Mouse (Mus musculus): ENCODE data around the gene Kifc5b. TPM values are rescaled to one million over a fixed set of nuclear protein-coding genes. Genes with fewer than 3 reads are reported as not detected.

The Kifc5b gene
- polyA plus RNA-seq, 1 experiment from 2014 or later, result 6.8 TPM

- peak; percentile 37 for ATAC-seq
- no peaks in the 10 kb centered on the region for H3K36me3 ChIP-seq (ENCODE audit: control insufficient read depth, insufficient read depth)
- 2% methylated on average over 23 of the region's 24 CpGs for WGBS
- H3K4me1 ChIP-seq (replicated peaks; ENCODE audit: control insufficient read depth, insufficient read depth, low read length), result peaks cover 59% of the 10 kb centered on the region
- peak within 1 kb of the TSS; percentile 79 for H3K4me3 ChIP-seq (replicated peaks; ENCODE audit: low read length)
- no peaks in the 10 kb centered on the region for H3K27me3 ChIP-seq (replicated peaks; ENCODE audit: control insufficient read depth, insufficient read depth, low read length)
- H3K9me3 ChIP-seq (ENCODE audit: control insufficient read depth, low read length), result no peaks in the 10 kb centered on the region
- peak within 1 kb of the TSS; percentile 78 for H3K9ac ChIP-seq (replicated peaks; ENCODE audit: low read depth, low read length)
- peak within 1 kb of the TSS; percentile 96 for H3K27ac ChIP-seq (ENCODE audit: low read length)
- peak within 1 kb of the TSS; percentile 84 for H3K4me2 ChIP-seq (ENCODE audit: low read length)
These were observed 24.3 kb downstream of the Kifc5b start, which contains the start of gene Syngap1 for GRCm38 (mm10) chr17:26941031-26941789. Gene Syngap1 (plus strand): TSS chr17:26941253.

DNA sequence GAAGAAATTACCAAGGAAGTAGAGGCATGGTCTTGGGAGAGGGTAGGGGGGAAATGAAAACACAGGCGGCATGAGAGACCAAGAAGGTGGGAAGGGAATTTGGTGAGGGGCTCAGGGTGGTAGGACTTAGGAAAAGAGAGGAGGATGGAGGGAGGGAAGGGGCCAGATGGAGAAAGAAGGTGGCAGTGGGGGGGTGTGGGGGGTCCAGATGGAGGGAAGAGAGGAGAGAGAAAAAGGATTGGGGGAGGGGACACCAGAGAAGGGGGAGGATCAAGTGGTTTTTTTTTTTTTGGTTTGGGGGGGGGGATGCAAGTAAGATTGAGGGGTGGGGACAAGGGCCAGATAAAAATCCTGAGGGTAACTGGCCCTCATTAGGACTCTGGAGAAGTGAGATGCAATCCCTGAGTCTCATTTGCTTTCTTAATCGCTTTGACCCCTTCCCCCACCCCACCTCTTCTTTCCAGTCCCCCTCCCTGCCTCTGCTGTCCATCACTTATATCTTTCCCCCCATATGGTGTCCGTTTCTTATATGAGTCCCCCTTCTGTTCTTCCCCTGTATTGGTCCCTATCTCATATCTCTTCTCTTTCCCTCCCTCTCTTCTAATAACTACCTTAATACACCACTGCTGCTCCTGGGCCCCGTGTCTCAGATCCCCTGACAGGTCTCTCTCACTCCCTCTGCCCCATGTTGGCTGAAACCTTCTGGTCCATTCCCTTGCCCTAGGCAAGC lies 25.1 kb downstream of the Kifc5b start:
- peak overlapping the region; percentile 62 for H3K9ac ChIP-seq (replicated peaks; ENCODE audit: low read depth, low read length)
- 6% methylated on average over 4 of the region's 4 CpGs for WGBS
- no peaks in the 10 kb centered on the region for H3K36me3 ChIP-seq (ENCODE audit: control insufficient read depth, insufficient read depth)
- H3K4me2 ChIP-seq (ENCODE audit: low read length), result peak overlapping the region; percentile 66
- no peaks in the 10 kb centered on the region for H3K27me3 ChIP-seq (replicated peaks; ENCODE audit: control insufficient read depth, insufficient read depth, low read length)
- peak overlapping the region; percentile 96 for H3K27ac ChIP-seq (ENCODE audit: low read length)
- H3K9me3 ChIP-seq (ENCODE audit: control insufficient read depth, low read length), result no peaks in the 10 kb centered on the region
- H3K4me3 ChIP-seq (replicated peaks; ENCODE audit: low read length), result peak overlapping the region; percentile 57
- peaks cover 67% of the 10 kb centered on the region for H3K4me1 ChIP-seq (replicated peaks; ENCODE audit: control insufficient read depth, insufficient read depth, low read length)
- ATAC-seq, result no peak

DNA sequence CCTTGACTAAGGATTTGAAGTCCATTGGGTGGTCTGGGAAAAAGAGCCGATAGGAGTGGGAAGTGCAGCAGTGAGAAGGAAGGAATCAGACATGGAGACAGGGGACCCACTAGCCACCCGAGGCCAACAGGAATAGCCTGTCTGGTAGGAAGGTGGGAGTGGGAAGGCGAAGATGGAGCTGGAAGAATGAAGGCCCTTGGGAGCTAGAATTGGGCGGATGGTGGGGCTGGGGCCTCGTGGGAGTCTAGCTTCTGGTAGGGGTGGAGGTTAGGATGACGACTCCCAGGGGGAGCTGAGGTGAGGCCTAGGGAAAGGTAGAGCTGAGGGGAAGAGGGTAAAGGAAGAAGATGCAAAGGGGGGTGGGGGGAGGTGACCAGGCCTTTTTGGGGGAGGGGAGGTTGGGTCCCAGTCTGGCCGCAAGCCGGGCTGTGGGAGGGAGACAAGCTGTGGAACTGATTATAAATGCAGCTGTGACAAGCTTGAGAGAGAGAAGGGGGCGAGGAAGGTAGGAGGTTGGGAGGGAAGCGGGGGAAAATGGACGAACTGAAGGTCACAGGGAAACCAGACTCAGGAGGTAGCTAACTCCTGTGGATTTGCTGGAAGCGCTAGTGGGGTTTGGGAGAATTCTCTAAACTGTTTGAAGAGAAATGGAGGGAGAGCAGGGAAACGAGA lies 29.1 kb downstream of the Kifc5b start:
- Histone ChIP-seq H3K9me3 (ENCODE audit: control insufficient read depth, low read length) (no peaks in the 10 kb centered on the region), H3K9ac (replicated peaks; ENCODE audit: low read depth, low read length) (peak overlapping the region; percentile 66), H3K27ac (ENCODE audit: low read length) (peak overlapping the region; percentile 86), H3K4me1 (replicated peaks; ENCODE audit: control insufficient read depth, insufficient read depth, low read length) (peaks cover 70% of the 10 kb centered on the region), H3K4me2 (ENCODE audit: low read length) (peak overlapping the region; percentile 66), H3K36me3 (ENCODE audit: control insufficient read depth, insufficient read depth) (no peaks in the 10 kb centered on the region), H3K27me3 (replicated peaks; ENCODE audit: control insufficient read depth, insufficient read depth, low read length) (no peaks in the 10 kb centered on the region), H3K4me3 (replicated peaks; ENCODE audit: low read length) (peak overlapping the region; percentile 41)
- no peak for ATAC-seq
- 22% methylated on average over 13 of the region's 13 CpGs for WGBS

DNA sequence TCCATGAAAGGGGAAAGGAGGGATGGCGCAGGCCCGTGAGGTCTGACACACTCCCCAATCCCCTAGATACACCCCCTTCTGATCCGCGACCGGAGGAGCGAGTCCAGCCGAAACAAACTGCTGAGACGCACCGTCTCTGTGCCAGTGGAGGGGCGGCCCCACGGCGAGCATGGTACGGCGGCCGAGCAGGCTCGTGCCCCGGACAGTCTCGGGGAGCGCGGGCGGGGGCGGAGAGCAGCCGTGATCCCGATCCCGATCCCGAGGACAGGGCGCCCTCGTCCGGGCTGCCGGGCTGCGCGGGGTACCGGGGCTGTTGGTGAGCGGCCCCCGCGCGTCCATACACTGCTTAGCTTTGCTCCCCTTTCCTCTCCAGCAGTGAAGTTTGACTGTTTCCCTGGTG lies 29.7 kb downstream of the Kifc5b start:
- no peaks in the 10 kb centered on the region for H3K36me3 ChIP-seq (ENCODE audit: control insufficient read depth, insufficient read depth)
- no peaks in the 10 kb centered on the region for H3K27me3 ChIP-seq (replicated peaks; ENCODE audit: control insufficient read depth, insufficient read depth, low read length)
- under 1% methylated on average over 37 of the region's 37 CpGs for WGBS
- peak overlapping the region; percentile 66 for H3K9ac ChIP-seq (replicated peaks; ENCODE audit: low read depth, low read length)
- H3K9me3 ChIP-seq (ENCODE audit: control insufficient read depth, low read length), result no peaks in the 10 kb centered on the region
- H3K4me3 ChIP-seq (replicated peaks; ENCODE audit: low read length), result peak overlapping the region; percentile 41
- ATAC-seq, result peak; percentile 27
- H3K4me2 ChIP-seq (ENCODE audit: low read length), result peak overlapping the region; percentile 66
- peaks cover 75% of the 10 kb centered on the region for H3K4me1 ChIP-seq (replicated peaks; ENCODE audit: control insufficient read depth, insufficient read depth, low read length)
- H3K27ac ChIP-seq (ENCODE audit: low read length), result peak overlapping the region; percentile 86

- H3K27ac ChIP-seq (ENCODE audit: low read length), result peak overlapping the region; percentile 86
- no peaks in the 10 kb centered on the region for H3K9me3 ChIP-seq (ENCODE audit: control insufficient read depth, low read length)
- H3K27me3 ChIP-seq (replicated peaks; ENCODE audit: control insufficient read depth, insufficient read depth, low read length), result no peaks in the 10 kb centered on the region
- peak; percentile 5; the same call in 1 of the 2 replicates for ATAC-seq
- H3K9ac ChIP-seq (replicated peaks; ENCODE audit: low read depth, low read length), result peak overlapping the region; percentile 20; the same call in 1 of the 2 replicates
- WGBS, result 25% methylated on average over 12 of the region's 12 CpGs
- H3K4me2 ChIP-seq (ENCODE audit: low read length), result peak overlapping the region; percentile 66
- H3K4me1 ChIP-seq (replicated peaks; ENCODE audit: control insufficient read depth, insufficient read depth, low read length), result peaks cover 79% of the 10 kb centered on the region
- no peaks in the 10 kb centered on the region for H3K36me3 ChIP-seq (ENCODE audit: control insufficient read depth, insufficient read depth)
- peak overlapping the region; percentile 41 for H3K4me3 ChIP-seq (replicated peaks; ENCODE audit: low read length)
These were observed 30.6 kb downstream of the Kifc5b start for GRCm38 (mm10) chr17:26947231-26948100.

GRCm38 (mm10) chr17:26948316-26949050 lies 31.6 kb downstream of the Kifc5b start:
- Histone ChIP-seq H3K36me3 (ENCODE audit: control insufficient read depth, insufficient read depth) (peaks cover 2% of the 10 kb centered on the region; the same call in 1 of the 2 replicates), H3K4me1 (replicated peaks; ENCODE audit: control insufficient read depth, insufficient read depth, low read length) (peaks cover 84% of the 10 kb centered on the region), H3K4me2 (ENCODE audit: low read length) (peak overlapping the region; percentile 75), H3K27me3 (replicated peaks; ENCODE audit: control insufficient read depth, insufficient read depth, low read length) (no peaks in the 10 kb centered on the region), H3K9ac (replicated peaks; ENCODE audit: low read depth, low read length) (peak overlapping the region; percentile 76), H3K27ac (ENCODE audit: low read length) (peak overlapping the region; percentile 80), H3K4me3 (replicated peaks; ENCODE audit: low read length) (peak overlapping the region; percentile 64), H3K9me3 (ENCODE audit: control insufficient read depth, low read length) (no peaks in the 10 kb centered on the region)
- 0% methylated on average over 39 of the region's 87 CpGs for WGBS
- ATAC-seq, result peak; percentile 9; the same call in 1 of the 2 replicates

DNA sequence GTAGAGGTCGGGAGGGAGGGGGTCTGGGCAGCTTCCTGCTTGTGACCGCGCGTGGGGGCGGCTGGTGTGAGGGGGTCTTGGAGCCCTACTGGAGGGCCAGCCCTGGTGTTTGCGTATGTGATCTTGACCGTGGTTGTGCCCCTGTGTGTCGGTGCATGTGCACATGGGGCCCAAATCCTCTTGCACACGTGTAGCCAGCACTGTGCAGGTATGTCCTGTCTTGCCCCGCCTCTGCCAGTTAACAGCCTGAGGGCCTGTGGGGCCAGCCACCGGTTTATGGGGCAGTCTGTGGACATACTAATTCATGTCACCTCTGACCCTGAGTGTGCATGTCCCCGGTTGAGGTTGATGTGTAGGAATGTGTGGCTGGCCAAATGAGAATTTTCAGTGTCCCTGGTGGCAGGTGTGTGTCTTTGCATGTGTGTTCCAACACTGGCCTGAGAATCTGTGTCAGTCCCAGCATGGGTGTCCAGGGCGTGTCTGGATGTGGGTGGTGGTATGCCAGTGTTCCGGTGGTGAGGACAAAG lies 32.2 kb downstream of the Kifc5b start:
- H3K27me3 ChIP-seq (replicated peaks; ENCODE audit: control insufficient read depth, insufficient read depth, low read length), result no peaks in the 10 kb centered on the region
- peaks cover 2% of the 10 kb centered on the region; the same call in 1 of the 2 replicates for H3K36me3 ChIP-seq (ENCODE audit: control insufficient read depth, insufficient read depth)
- H3K4me3 ChIP-seq (replicated peaks; ENCODE audit: low read length), result peak overlapping the region; percentile 64
- no peak for ATAC-seq
- H3K4me2 ChIP-seq (ENCODE audit: low read length), result peak overlapping the region; percentile 75
- H3K9ac ChIP-seq (replicated peaks; ENCODE audit: low read depth, low read length), result peak overlapping the region; percentile 76
- H3K9me3 ChIP-seq (ENCODE audit: control insufficient read depth, low read length), result no peaks in the 10 kb centered on the region
- H3K27ac ChIP-seq (ENCODE audit: low read length), result peak overlapping the region; percentile 80
- H3K4me1 ChIP-seq (replicated peaks; ENCODE audit: control insufficient read depth, insufficient read depth, low read length), result peaks cover 86% of the 10 kb centered on the region
- 8% methylated on average over 13 of the region's 14 CpGs for WGBS

- H3K36me3 ChIP-seq (ENCODE audit: control insufficient read depth, insufficient read depth), result peaks cover 2% of the 10 kb centered on the region; the same call in 1 of the 2 replicates
- WGBS, result 37% methylated on average over 5 of the region's 5 CpGs
- H3K27me3 ChIP-seq (replicated peaks; ENCODE audit: control insufficient read depth, insufficient read depth, low read length), result no peaks in the 10 kb centered on the region
- H3K4me2 ChIP-seq (ENCODE audit: low read length), result peak overlapping the region; percentile 75
- no peak for ATAC-seq
- peak overlapping the region; percentile 52; the same call in 1 of the 2 replicates for H3K27ac ChIP-seq (ENCODE audit: low read length)
- peaks cover 81% of the 10 kb centered on the region for H3K4me1 ChIP-seq (replicated peaks; ENCODE audit: control insufficient read depth, insufficient read depth, low read length)
- H3K4me3 ChIP-seq (replicated peaks; ENCODE audit: low read length), result peak overlapping the region; percentile 64
- H3K9ac ChIP-seq (replicated peaks; ENCODE audit: low read depth, low read length), result peak overlapping the region; percentile 20; the same call in 1 of the 2 replicates
- no peaks in the 10 kb centered on the region for H3K9me3 ChIP-seq (ENCODE audit: control insufficient read depth, low read length)
These were observed 33.0 kb downstream of the Kifc5b start for GRCm38 (mm10) chr17:26949866-26950265.
